Mouse (Mus musculus) Muller cell, postnatal 12 days (primary cell): ENCODE data around the gene Pyy.

Experiments used
- DNase-seq: peaks from one replicate; pipeline ENCODE4 v3.0.0-alpha.2; 2015; ENCODE audit errors: inconsistent ontology term

The Pyy gene

GRCm38 (mm10) chr11:102095676-102096075 lies 12.0 kb downstream of the Pyy start:
- no peak for DNase-seq

GRCm38 (mm10) chr11:102089088-102089808 lies 18.4 kb downstream of the Pyy start:
- DNase-seq, result peak; percentile 92

GRCm38 (mm10) chr11:102087931-102088898 lies 19.4 kb downstream of the Pyy start, which contains the start of gene Mpp2:
Gene Mpp2 (minus strand): TSS chr11:102088515.
- DNase-seq, result peak; percentile 87

- peak; percentile 94 for DNase-seq
These were observed 20.4 kb downstream of the Pyy start for GRCm38 (mm10) chr11:102087081-102087751.

GRCm38 (mm10) chr11:102086331-102086730 lies 21.3 kb downstream of the Pyy start:
- DNase-seq, result peak; percentile 53

DNA sequence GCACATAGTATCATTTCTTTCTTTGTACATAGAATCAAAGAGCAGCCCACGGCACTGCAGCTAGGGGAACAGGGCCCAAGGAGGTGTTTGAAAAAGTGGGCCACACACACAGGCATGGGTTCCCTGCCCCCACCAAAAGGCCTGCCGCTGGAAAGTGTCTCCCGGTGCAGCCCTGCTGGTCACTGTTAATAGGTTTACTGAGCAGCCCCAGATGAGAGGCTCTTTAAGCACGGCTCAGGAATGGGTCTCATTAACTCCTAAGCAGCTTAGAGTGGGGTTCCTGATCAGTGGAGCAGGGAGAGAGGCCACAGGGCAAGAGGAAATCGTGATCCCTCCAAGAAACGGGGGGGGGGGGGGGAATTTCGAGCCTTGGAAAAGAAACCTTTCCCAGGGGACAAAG lies 23.5 kb downstream of the Pyy start:
- DNase-seq, result no peak

DNA sequence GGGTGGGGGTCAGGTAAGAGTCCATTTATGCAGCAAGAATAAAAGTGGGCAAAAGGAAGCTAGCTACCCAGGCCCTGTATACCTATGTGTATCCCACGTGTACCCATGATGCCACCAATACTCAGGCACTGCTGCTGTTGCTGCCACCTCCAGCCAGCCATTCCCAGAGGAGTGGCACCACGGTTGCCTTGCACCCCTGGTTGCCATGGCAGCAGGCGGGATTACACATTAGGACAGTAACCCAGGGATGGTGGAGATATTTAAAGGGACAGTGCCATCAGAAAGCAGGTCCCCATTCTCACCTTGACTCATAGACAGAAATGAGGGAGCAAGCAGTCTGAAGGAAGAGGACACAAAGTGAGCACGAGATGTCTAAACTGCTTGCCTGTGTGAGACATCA lies 24.4 kb downstream of the Pyy start:
- DNase-seq, result no peak

GRCm38 (mm10) chr11:102082322-102082721 lies 25.3 kb downstream of the Pyy start:
- DNase-seq, result peak; percentile 87

DNA sequence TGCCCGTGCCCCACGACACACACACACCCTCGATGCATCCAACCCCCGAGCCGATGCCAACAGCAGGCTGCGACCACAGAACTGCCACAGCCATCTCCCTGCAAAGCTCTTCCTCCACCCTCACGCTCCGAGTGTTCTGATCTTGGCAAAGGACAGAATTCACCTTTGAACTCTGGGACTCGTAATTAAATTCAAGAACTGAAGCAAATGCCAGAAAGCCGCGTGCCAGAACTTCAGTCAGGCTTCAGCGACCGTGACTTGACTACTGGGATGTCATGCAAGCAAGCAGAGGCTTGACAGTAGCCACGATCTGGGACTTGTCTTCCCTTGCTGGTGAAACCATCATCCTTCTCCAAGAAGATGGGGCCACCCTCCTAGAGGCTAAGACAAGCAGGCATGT lies 33.9 kb downstream of the Pyy start:
- DNase-seq, result no peak

DNA sequence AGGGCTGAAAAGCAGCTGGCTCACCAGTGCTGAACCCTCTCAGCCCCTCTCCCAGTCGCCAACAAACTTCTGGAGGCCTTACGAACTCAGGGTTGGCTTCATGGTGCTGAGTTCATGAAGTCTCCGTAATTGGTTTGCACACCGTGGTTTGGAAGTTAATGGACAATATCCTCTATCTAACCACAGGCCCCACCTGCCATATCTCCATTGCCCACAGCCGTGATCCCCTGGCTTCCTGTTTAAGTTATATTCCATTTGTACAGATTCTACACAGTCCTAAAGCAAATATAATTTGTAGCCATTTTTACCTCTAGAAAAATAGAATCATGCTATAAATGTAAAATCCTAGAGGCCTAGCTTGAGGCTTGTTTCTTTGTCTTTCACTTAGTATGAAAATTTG lies 34.9 kb downstream of the Pyy start:
- DNase-seq, result no peak

- DNase-seq, result peak; percentile 46
These were observed 37.2 kb downstream of the Pyy start for GRCm38 (mm10) chr11:102070426-102070825.

GRCm38 (mm10) chr11:102069633-102070032 lies 38.0 kb downstream of the Pyy start:
- no peak for DNase-seq

GRCm38 (mm10) chr11:102068969-102069368 lies 38.7 kb downstream of the Pyy start:
- DNase-seq, result no peak

DNA sequence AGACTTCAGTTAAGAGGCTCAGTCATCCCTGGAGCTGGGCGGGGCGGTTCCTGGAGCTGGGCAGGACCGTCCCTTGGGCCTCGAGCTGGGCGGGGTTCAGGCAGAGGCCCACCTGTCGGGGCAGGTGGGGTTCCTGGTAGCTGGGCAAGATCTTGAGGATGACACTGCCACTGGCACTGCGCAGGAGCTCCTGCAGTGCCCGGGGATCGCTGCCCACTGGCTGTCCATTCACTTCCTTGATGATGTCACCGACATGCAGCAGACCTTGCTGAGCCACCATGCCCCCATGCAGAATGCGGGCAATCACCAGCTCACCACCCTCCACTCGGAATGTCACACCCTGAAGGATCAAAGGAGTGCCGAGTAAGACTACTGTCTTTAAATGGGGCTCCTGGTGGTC lies 44.6 kb downstream of the Pyy start:
- no peak for DNase-seq

- no peak for DNase-seq
These were observed 45.6 kb downstream of the Pyy start for GRCm38 (mm10) chr11:102061941-102062473.

DNA sequence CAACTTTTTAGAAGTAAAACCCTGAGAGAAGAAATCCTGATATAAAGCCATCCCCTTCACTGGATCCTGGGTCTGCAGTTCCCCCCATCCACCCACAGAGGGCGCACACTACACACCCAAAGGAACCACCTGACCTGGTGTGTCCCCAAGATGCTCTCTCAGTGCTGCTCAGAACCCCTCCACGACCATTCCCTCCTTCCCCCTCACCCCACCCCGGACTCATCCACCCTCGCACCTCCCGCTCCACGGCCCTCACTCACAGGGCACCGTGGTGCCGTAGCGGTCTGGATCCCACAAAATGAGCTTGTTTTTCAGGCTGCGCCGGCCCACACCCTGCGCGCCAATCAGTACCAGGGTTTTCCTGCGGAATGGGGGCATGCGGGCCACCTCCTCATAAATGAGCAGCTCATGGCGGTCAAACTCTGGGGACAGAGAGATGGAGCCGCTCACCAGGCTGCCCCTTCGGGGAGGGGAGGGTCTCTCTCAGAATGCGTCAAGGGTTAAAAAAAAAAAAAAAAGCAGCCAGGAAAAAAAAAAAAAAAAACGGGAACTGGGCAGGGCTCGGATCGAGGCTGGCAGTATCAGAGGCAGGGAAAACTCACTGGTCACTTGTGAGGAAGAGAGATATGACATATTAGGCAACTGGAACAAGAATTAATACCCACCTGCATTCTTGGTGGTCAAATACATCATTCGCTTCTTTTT lies 46.2 kb downstream of the Pyy start:
- DNase-seq, result peak; percentile 86
